Mouse (Mus musculus) right cerebral cortex, postnatal 14 days (tissue): ENCODE measurements around the gene Hacd2.

Source experiments
- DNase-seq: peaks from one replicate; pipeline ENCODE4 v3.0.0; 2022

Gene Hacd2

DNA sequence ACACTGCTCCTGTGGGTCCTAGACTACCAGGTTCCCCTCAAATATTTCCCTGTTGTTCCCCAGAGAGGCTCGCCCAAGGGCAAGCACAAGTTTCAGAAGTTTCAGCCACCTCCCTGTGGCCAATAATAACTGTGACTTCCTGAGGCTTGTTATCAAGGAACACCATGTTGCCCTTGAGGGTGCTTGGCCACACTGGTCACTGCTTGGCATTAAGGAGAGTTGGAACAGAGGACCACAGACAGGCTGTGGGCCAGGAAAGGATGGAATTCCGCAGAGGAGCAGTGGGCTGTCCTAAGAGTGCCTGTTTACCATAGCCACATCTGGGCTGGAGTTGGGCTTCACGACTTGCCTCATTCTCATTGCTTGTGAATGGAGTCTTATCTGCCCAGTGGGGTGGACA lies 107.9 kb downstream of the Hacd2 start:
- no peak for DNase-seq

DNA sequence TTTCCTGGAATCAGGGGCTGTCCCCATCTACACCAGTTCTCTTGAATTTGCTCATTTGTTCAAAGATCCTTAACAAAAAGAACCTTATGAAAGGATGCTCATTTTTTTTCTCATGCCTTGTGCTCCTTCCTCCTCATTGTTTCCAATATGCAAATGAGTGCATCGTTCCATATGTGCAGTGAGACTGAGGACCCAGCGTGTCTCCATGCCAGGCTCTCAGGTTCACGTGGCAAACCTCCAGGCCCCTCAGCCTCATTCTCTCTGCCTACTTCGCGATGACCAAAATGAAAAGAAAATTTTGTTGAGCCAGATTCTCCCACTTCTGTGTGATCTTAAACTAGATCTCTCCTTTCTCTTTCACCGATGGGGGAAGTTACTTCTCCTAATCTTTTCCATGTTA lies 117.2 kb downstream of the Hacd2 start:
- DNase-seq = no peak

DNA sequence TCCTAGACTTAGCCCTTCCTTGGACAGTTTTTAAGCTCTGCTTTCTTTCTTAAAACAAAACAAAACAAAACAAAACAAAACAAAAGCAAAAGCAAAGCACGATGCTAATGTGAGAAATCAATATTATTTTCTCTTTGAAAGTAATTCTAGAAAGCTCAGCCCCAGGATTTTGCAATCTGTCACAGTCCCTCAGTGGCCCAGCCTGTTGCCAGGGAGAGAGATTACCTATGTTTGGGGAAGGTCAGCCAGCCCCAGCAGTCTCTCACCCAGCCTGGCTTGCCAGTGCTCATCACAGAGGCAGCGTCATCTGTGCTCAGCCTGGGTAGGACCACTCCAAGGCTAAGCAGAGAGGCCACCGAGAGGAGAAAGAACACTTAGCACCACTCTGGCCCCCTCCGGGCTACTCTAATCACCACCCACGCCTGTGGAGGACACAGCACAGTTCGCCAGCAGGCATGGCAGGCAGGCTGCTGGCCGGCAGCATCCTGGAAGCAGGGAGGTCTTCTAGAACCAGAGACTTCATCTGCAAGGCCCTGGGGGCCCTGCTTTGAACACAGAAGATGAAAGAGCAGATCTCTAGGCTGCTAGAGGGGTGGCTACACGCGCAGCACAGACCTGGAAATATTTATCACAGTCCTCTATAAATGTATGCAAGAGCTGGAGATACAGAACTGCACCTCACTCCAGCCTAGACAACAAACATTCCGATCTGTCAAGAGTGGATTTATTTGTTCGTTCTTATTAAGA lies 117.8 kb downstream of the Hacd2 start:
- no peak for DNase-seq

DNA sequence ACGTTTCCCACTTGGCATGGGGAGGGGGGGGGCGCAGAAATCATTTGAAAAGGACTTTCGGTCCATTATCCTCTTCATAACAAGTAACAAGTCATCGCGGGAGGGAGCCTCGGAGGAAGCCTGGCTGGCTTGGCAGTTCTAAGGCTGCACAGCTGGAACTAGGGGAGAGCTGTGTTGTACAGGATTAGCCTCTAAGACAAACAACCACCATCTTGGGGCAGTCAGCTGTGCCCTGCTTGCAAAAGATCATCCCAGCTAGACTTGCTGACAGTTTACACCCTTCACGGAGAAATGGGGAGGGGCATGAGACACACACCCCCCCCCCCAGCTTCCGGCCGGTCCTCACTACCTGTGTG lies 118.4 kb downstream of the Hacd2 start:
- no peak for DNase-seq

DNA sequence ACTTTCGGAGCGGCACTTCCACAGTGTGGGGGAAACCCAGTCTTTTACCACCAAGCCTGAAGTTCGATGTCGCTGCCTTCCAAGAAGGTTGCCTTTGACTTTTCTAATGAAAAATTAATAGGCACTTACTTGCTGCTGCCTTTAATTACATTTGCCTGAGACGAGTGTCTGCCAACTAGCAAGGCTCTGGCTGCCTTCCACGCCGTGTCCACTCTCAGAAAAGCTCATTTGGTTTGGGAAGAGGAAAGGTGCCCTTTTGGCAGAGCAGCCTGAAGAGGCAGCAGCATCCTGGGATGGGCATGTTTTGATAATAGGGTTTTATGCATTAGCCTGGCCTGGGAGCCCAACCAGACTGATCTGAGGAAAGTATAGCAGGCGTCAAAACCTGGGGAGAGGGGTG lies 119.6 kb downstream of the Hacd2 start:
- DNase-seq = no peak

DNA sequence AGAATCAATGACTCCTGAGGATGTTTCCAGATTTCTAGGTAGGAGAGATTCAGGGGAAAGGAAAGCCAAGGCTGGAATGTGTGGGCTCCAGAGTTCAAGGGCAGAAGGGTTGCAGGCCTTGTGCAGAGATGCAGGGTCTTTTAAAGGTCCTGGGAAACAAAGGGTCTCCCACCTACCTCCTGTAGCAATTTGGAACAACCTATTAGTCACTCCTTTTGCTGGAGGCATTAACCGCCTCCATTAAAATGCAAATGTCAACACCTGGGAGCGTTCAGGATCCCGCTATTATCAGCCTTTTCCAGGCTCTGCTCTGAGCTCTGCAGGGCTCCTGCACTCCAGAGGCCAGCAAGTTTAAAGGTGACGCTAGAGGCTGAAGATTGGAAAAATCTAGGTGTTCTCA lies 123.9 kb downstream of the Hacd2 start:
- DNase-seq = no peak

DNA sequence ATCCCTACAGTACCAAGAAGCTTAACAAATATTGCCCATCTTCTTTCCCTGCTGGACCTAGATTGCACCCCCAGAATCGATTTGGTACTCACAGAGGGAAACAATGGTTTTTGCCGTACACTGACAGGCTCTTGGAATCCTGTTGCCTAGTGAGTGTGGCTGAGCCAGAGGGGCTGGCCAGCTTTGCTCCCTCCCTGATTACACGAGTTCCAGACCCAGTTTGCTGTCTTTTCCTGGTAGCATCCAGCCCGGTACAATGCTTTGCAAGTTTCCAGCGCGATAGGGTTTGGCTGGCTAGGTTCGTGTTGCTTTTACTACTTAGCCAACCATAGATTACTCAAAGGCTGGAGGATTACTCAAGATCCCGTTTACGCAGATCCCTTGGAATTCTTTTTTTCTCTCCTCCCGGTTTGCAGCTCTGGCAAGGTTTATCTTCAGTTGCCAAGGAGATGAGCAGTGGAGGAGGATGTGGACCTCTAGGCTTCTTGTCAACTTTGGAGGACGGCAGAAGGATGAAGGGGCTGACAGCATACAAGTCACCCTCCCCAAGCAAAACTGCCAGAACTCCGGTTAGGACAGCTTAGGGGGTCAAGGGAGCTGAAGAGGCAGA lies 131.0 kb downstream of the Hacd2 start:
- no peak for DNase-seq

DNA sequence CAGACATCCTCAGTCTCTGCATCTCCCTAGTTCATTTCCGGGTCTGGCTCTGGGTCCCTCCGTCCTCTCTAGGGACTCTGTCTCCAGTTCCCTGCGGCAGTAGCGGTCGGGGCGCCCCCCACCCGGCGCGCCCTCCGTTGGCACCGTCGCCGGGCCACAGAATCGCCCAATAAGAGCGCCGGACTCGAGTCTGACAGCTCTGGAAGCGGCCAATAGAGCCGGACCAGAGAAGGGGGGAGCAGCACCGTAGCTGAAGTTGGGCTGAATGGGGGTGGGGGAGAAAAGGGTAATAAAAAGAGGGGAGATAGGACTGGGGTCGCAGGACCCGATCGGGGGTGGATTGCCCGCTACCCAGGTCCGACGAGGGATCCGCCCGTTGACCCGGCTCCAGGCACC lies 132.0 kb downstream of the Hacd2 start:
- DNase-seq = peak; percentile 63

DNA sequence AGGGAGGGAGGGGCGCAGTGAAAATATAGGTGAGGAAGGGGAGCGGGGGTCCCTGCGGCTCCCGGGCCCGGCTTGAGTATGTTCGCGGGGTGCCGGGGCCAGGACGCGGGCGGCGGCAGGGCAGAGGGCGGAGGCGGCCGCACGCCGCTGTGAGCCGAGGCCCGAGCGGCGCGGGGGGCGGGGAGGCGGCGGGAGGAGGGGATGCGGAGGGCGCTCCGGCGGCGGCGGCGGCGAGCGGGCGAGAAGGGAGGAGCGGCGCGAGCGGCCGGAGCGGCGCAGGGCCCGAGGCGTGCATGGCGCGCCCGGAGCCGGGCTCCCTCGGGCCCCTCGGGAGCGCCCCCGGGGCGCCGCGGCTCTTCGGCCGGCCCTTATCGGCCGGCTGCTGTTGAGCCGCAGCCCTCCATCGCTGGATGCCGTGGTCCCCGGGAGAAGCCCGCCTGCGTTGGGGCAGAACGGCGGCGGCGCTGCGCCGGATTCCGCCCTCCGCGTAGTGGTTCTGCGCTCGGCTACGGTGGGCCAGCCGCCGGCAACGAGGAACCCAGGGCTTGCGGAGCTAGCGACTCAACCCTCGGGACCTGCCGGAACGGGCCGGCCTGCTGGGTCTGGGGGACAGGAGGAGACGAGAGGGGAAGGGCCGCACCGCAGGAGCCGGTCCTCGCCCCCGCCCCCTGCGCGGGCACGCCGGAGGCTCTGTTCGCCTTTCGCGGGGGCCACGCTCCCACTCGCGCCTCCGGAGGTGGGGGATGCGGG lies 132.6 kb downstream of the Hacd2 start, which contains the start of gene Adcy5:
TSS of gene Adcy5 (plus strand) at position 237 of the 750 bp plus-strand sequence.
- peak; percentile 48 for DNase-seq

DNA sequence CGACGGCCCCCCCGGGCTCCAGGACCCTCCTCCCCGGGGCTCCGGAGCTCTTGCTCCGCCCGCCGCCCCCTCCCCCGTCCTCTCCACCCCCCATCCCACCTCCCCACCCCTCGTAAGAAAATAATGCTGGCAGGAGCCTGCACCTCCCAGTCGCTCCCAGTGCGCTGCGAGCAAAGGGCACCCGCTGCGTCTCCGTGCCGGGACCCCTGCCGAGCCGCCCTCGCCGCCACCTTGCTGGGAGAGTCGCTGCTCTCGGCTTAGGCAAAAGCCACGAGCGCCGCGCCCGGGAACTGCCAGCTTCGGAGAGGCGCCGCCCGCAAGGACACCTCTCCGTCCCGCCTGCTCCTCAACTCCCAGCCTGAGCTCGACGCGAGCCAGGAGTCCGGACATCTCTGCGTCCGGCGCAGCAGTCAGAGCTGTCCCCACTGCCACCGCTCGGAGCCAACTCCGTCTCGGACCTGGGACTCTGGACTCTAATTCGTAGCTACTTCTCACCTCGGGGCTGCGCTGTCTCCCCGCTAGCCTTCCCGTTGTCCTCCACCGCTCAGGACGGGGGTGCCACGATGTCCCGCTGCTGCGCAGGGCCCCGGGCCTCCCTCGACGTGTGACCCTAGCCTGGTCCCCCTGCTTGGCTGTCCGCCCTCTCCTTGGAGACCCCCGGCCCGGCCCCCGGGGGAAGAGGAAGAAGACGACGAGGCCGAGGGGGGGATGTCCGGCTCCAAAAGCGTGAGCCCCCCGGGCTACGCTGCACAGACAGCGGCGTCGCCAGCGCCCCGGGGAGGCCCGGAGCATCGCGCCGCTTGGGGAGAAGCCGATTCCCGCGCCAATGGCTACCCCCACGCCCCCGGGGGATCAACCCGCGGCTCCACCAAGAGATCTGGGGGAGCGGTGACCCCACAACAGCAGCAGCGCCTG lies 133.4 kb downstream of the Hacd2 start:
- peak; percentile 53 for DNase-seq

DNA sequence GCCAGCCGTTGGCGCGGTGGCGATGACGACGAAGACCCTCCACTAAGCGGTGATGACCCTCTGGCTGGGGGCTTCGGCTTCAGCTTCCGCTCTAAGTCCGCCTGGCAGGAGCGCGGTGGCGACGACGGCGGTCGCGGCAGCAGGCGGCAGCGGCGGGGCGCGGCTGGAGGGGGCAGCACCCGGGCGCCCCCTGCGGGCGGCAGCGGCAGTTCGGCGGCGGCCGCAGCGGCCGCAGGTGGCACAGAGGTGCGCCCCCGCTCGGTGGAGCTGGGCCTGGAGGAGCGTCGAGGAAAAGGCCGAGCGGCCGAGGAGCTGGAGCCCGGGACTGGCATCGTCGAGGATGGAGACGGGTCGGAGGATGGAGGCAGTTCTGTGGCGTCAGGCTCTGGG lies 134.1 kb downstream of the Hacd2 start:
- DNase-seq = peak; percentile 63

DNA sequence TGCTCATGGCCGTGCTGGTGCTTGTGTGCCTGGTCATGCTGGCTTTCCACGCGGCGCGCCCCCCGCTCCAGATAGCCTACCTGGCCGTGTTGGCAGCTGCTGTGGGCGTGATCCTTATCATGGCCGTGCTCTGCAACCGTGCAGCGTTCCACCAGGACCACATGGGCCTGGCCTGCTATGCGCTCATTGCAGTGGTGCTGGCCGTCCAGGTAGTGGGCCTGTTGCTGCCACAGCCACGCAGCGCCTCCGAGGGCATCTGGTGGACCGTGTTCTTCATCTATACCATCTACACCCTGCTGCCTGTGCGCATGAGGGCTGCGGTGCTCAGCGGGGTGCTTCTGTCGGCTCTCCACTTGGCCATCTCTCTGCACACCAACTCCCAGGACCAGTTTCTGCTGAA lies 134.6 kb downstream of the Hacd2 start:
- DNase-seq = no peak
